In the genomic region with DNA sequence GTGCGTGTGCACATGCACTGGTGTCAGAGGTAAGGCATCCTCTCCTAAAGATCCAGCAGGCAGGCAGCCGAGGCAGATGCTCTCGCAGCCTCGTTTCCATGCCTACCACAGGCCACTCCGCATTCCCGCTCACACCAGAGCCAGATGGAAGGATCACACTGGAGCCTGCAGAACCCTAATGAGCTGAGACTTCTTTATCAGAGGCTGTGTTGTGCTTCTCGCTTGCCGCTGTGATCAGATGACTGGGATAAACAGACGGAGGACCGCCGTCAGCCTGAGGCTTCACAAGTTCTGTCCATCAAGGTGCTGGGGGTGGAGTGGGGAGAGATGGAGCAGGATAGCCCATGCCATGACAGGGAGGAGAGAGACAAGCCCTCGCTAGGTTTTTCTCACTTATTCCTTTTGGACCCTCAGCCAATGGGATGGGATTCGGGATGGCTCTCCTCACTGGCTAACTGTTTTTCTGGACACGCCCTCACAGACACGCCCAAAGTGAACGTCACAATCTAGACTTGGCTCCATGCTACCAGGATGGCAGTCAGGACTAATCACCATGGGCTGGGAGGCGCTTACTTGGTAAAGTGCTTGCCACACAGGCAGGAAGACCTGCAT, we compare ENCODE assay signal across 8 mouse cellular contexts. TPM values are rescaled to one million over a fixed set of nuclear protein-coding genes. Genes with fewer than 3 reads are reported as not detected.
DNase-seq lines count a peak whose midpoint lies in the region; ATAC-seq lines count a peak whose summit lies in the region.

No protein-coding gene starts in this region.

- H3K4me3 ChIP-seq in forebrain, embryonic 10.5 days: peak overlapping the region; percentile 31

- H3K36me3 ChIP-seq in forebrain, embryonic 10.5 days (replicated peaks): no peaks in the 10 kb centered on the region

- WGBS in forebrain, embryonic 10.5 days: 40% methylated on average over 17 of the region's 17 CpGs

- peak; percentile 79 for ATAC-seq in frontal cortex, adult (ENCODE audit: low TSS enrichment)

- no peaks in the 10 kb centered on the region; the same call in 1 of the 2 replicates for H3K27me3 ChIP-seq in forebrain, embryonic 10.5 days (ENCODE audit: poor library complexity, severe bottlenecking)

- H3K4me1 ChIP-seq in forebrain, embryonic 10.5 days: peaks cover 21% of the 10 kb centered on the region

- peak overlapping the region; percentile 69; the same call in 1 of the 2 replicates for H3K27ac ChIP-seq in forebrain, embryonic 10.5 days

- no peak for DNase-seq in frontal cortex, postnatal 25 days (ENCODE audit: low spot score in 2 of 2)
- peak; percentile 88 for DNase-seq in MN1 (ENCODE audit: low spot score)
- DNase-seq in forebrain, embryonic 10.5 days (ENCODE audit: extremely low spot score, low spot score): no peak
- peak; percentile 60 to 62 for DNase-seq in layer of hippocampus, postnatal 36 days
- DNase-seq in retina, embryonic 14.5 days (ENCODE audit: low spot score): peak; percentile 77
- DNase-seq in ovary, adult 18-20 months (ENCODE audit: low spot score): no peak
- DNase-seq in yolk sac, embryonic 10.5 days (ENCODE audit: low spot score): no peak

- H3K9me3 ChIP-seq in forebrain, embryonic 10.5 days: no peaks in the 10 kb centered on the region

RNA-seq across cellular contexts. Expression of gene Tent5b, which starts 47.3 kb away (rescaled TPM):
- 0.71 and 1.2 TPM in 2 replicates for polyA plus RNA-seq in forebrain, embryonic 10.5 days (2016; fragmentation: Nextera tagmentation; extraction: Ambion mirVana)
- not detected for total RNA-seq in layer of hippocampus, postnatal 36 days (2021)

Comparison
In these comparisons a context has a peak if more than half of its experiments do, and no peak if none do; other contexts are left out.
1. DNase-seq: peak in MN1 (single experiment), layer of hippocampus, postnatal 36 days (2 of 2) and retina, embryonic 14.5 days (single experiment); none in frontal cortex, postnatal 25 days (0 of 2), forebrain, embryonic 10.5 days (single experiment), ovary, adult 18-20 months (single experiment) and yolk sac, embryonic 10.5 days (single experiment).